Mouse (Mus musculus) embryo, embryonic 10.5 days (tissue): ENCODE data around the gene Wdr66.

Experiments
- DNase-seq: peaks from one replicate; pipeline ENCODE4 v3.0.0-alpha.2; 2015; ENCODE audit warnings: low spot score

Gene Wdr66

DNA sequence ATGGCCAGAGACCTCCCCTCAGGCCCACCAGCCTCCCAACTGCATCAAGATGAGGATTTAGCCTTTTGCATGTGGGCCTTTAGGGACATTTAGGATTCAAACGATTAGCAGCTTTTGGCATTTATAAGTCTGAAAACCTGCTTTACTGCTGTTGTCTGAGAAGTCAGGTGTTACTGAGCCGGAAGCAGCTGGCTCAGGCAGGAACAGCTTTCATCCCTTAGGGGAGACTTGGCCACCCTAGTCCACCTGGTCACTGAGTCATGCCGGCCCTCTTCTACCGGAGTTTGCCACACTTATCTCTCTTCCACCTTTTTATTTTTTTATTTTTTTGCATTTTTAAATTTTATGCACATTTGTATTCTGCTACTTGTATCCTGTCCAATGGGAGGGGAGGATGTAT is 105.4 kb downstream of the Wdr66 start:
- no peak for DNase-seq

DNA sequence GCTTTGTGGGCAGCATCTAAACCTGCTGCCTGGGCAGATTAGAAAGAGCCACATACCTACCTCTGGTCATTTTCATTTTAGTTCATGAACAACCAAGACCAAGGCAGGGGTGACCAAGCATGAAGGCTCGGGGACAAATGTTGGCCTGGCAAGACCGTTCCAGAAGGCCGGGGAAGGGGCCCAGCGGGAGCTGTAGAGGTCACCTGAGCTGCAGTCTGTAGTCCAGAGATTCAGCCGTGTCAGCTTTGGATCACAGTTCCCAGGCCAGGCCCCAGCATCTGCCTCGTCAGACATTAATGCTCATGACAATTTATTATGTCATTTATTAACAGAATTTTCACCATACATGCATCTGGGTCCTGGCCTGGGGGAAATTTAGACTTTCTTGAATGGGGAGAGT is 107.5 kb downstream of the Wdr66 start:
- no peak for DNase-seq

DNA sequence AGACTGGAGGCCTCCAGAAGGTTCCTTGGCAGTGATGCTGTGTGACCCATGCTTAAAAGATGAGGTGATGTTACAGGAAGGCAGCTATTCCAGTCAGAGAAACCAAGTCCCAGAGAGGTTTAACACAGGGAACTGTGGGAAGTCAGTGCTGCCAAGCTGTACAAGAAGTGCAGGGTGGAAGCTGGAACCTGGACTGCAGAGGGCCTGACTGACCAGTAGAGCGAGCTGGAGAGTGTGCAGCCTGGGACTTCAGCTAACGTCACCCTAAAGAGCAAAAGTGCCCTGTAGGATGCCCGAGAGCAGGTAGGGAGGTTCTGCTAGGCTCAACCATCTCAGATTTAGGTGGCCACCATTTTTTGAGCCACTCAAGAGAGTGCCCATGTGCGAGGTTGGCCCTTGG is 111.0 kb downstream of the Wdr66 start:
- DNase-seq: no peak

GRCm38 (mm10) chr5:123364302-123364971 is 112.5 kb downstream of the Wdr66 start:
- no peak for DNase-seq

GRCm38 (mm10) chr5:123368869-123369488 is 117.1 kb downstream of the Wdr66 start:
- DNase-seq: peak; percentile 77

DNA sequence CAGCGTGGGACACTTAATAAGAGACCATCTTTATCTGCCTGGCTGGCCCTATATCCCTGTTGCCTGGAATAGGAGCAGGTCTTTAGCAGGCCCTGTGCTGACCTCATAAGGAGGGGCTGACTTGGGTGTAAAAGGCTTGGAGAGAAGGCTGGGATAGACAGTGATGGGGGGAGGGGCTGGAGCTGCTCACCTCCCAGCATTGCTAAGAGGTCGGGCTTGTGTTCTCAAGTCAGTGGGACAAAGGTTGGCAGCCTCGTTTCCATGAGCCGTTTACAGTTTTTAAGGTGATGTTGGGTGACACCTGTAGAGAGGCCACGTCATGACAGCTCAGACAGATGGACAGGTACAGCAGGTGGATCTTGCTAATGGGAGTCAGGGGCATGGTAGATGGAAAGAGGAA is 118.1 kb downstream of the Wdr66 start:
- DNase-seq: no peak

- no peak for DNase-seq
These were observed 123.4 kb downstream of the Wdr66 start for GRCm38 (mm10) chr5:123375262-123375661.

GRCm38 (mm10) chr5:123375793-123376452 is 124.0 kb downstream of the Wdr66 start:
- no peak for DNase-seq

GRCm38 (mm10) chr5:123376569-123376968 is 124.7 kb downstream of the Wdr66 start:
- DNase-seq: no peak
